Mouse (Mus musculus) embryo, embryonic 10 days (tissue): ENCODE results near the gene Rbp2.

Experiments used
- DNase-seq: peaks from one replicate; pipeline ENCODE4 v3.0.0-alpha.2; 2015; ENCODE audit warnings: low spot score

The Rbp2 gene

GRCm38 (mm10) chr9:98524786-98525542 is 39.0 kb downstream of the Rbp2 start:
- DNase-seq: no peak

- no peak for DNase-seq
Measured at GRCm38 (mm10) chr9:98525543-98525924, 39.6 kb downstream of the Rbp2 start.

GRCm38 (mm10) chr9:98527226-98527625 is 41.3 kb downstream of the Rbp2 start:
- no peak for DNase-seq

GRCm38 (mm10) chr9:98529776-98530175 is 43.9 kb downstream of the Rbp2 start:
- no peak for DNase-seq

GRCm38 (mm10) chr9:98530999-98531398 is 45.1 kb downstream of the Rbp2 start:
- no peak for DNase-seq

- no peak for DNase-seq
Measured at GRCm38 (mm10) chr9:98534675-98535280, 48.9 kb downstream of the Rbp2 start.

GRCm38 (mm10) chr9:98535763-98536162 is 49.8 kb downstream of the Rbp2 start:
- DNase-seq: no peak

GRCm38 (mm10) chr9:98538017-98538712 is 52.2 kb downstream of the Rbp2 start:
- DNase-seq: peak; percentile 72

- peak; percentile 91 for DNase-seq
Measured at GRCm38 (mm10) chr9:98538713-98539360, 52.9 kb downstream of the Rbp2 start.

GRCm38 (mm10) chr9:98544042-98544441 is 58.1 kb downstream of the Rbp2 start:
- DNase-seq: no peak
